In genomic region chr9:65575393-65576196, GRCm38 (mm10) we compare ENCODE assay signal across 10 mouse cellular contexts. TPM values are rescaled to one million over a fixed set of nuclear protein-coding genes. Genes with fewer than 3 reads are reported as not detected.
A peak's percentile ranks its signal among the peaks of the same experiment; 100 is the strongest.
DNase-seq lines count a peak whose midpoint lies in the region; ATAC-seq lines count a peak whose summit lies in the region.
"Had no signal": no experiment of that assay in that cellular context is flagged by ENCODE, and none has a peak within 500 bp of the region (broad histone marks: within the 10 kb centered on the region; RNA-seq: fewer than 3 reads in every experiment).

No protein-coding gene starts in this region.

- DNase-seq in adrenal gland, postnatal 25 days: peak; percentile 52
- no peak for DNase-seq in adrenal gland, adult 8-10 months
- DNase-seq in right cerebral cortex, postnatal 10 days (ENCODE audit: low spot score in 2 of 2): peak; percentile 66 to 70
- DNase-seq in right cerebral cortex, postnatal 25 days: no peak
- DNase-seq in kidney, postnatal 4 days: peak; percentile 69 to 74
- no peak for DNase-seq in urinary bladder, postnatal 25 days (ENCODE audit: low spot score)
- DNase-seq in cerebellum, postnatal 36 days: no peak

- H3K27me3 ChIP-seq in stomach, embryonic 16.5 days (ENCODE audit: control insufficient read depth, insufficient read depth, low read length): no peaks in the 10 kb centered on the region
- H3K27me3 ChIP-seq: limb, embryonic 13.5 days had no signal

- WGBS in stomach, embryonic 16.5 days: 56% methylated on average over 8 of the region's 8 CpGs

- H3K9ac ChIP-seq in stomach, embryonic 16.5 days (ENCODE audit: low read length): no peak overlapping the region
- H3K9ac ChIP-seq: limb, embryonic 13.5 days had no signal

- H3K4me2 ChIP-seq in stomach, embryonic 16.5 days (ENCODE audit: low read depth, low read length): no peak overlapping the region
- H3K4me2 ChIP-seq: limb, embryonic 13.5 days had no signal

- H3K4me1 ChIP-seq in stomach, embryonic 16.5 days (ENCODE audit: control insufficient read depth, insufficient read depth, low read length): peaks cover 29% of the 10 kb centered on the region

- H3K9me3 ChIP-seq in stomach, embryonic 16.5 days (replicated peaks; ENCODE audit: control insufficient read depth, low read length): no peaks in the 10 kb centered on the region
- H3K9me3 ChIP-seq: limb, embryonic 13.5 days had no signal

- H3K4me3 ChIP-seq in stomach, embryonic 16.5 days (replicated peaks; ENCODE audit: low read length): no peak overlapping the region
- H3K4me3 ChIP-seq: limb, embryonic 13.5 days had no signal

- peaks cover 4% of the 10 kb centered on the region; the same call in 1 of the 2 replicates for H3K36me3 ChIP-seq in stomach, embryonic 16.5 days (ENCODE audit: control insufficient read depth, insufficient read depth, low read length)

- H3K27ac ChIP-seq in stomach, embryonic 16.5 days (ENCODE audit: low read length): peak overlapping the region; percentile 52

- ATAC-seq in stomach, embryonic 16.5 days (ENCODE audit: insufficient read depth, low FRiP score): no peak

RNA-seq across cellular contexts. Expression of gene Plekho2, which starts 4.2 kb away (rescaled TPM):
- total RNA-seq in adrenal gland, postnatal 25 days (2021): 58.2 and 64.5 TPM in 2 replicates
- 10 to 100 TPM; 52.6 to 84.0 (median 64.7) TPM for total RNA-seq in adrenal gland, adult 8-10 months (2022)
- polyA plus RNA-seq in stomach, embryonic 16.5 days (2015; fragmentation: Nextera tagmentation; extraction: Ambion mirVana): 21.4 and 23.0 TPM in 2 replicates

RNA-seq across cellular contexts. Expression of gene Pif1, which starts 11.4 kb away (rescaled TPM):
- 1.1 and 1.6 TPM in 2 replicates for total RNA-seq in adrenal gland, postnatal 25 days (2021)
- under 1 TPM in 3 of 4 experiments, not detected in 1; 0.06 to 0.49 (median 0.22) TPM for total RNA-seq in adrenal gland, adult 8-10 months (2022)
- polyA plus RNA-seq in stomach, embryonic 16.5 days (2015; fragmentation: Nextera tagmentation; extraction: Ambion mirVana): 12.2 and 12.7 TPM in 2 replicates

RNA-seq across cellular contexts. Expression of gene Rbpms2, which starts 53.9 kb away (rescaled TPM):
- total RNA-seq in adrenal gland, postnatal 25 days (2021): 51.5 and 63.3 TPM in 2 replicates
- 100 to 1,000 TPM in 1 of 4 experiments, 10 to 100 TPM in 3; 50.0 to 107 (median 75.9) TPM for total RNA-seq in adrenal gland, adult 8-10 months (2022)
- polyA plus RNA-seq in stomach, embryonic 16.5 days (2015; fragmentation: Nextera tagmentation; extraction: Ambion mirVana): 20.4 and 22.9 TPM in 2 replicates

RNA-seq across cellular contexts. Expression of gene Ankdd1a, which starts 55.6 kb away (rescaled TPM):
- total RNA-seq in adrenal gland, postnatal 25 days (2021): 2.1 and 3.5 TPM in 2 replicates
- total RNA-seq in adrenal gland, adult 8-10 months (2022): 1 to 10 TPM; 3.5 to 6.0 (median 5.6) TPM
- polyA plus RNA-seq in stomach, embryonic 16.5 days (2015; fragmentation: Nextera tagmentation; extraction: Ambion mirVana): 0.19 and 0.65 TPM in 2 replicates
- polyA plus RNA-seq: C2C12; limb, embryonic 13.5 days had no signal

Comparison
In these comparisons a context has a peak if more than half of its experiments do, and no peak if none do; other contexts are left out.
1. DNase-seq: peak in adrenal gland, postnatal 25 days (single experiment), right cerebral cortex, postnatal 10 days (2 of 2) and kidney, postnatal 4 days (2 of 2); none in adrenal gland, adult 8-10 months (single experiment), right cerebral cortex, postnatal 25 days (single experiment), urinary bladder, postnatal 25 days (single experiment) and cerebellum, postnatal 36 days (0 of 2).